Mouse (Mus musculus) heart, embryonic 10.5 days (tissue): Measurements from ENCODE around the gene Cog8. TPM values are rescaled to one million over a fixed set of nuclear protein-coding genes. Genes with fewer than 3 reads are reported as not detected.

Source experiments
- DNase-seq: peaks from one replicate; pipeline ENCODE4 v3.0.0-alpha.2; 2017; ENCODE audit warnings: low spot score
- H3K27ac ChIP-seq: fragments of 300-500 bp; sonication (generic); 2 replicates; pipeline ENCODE4 v1.5.1; 2016; ENCODE audit warnings: mild to moderate bottlenecking
- H3K27me3 ChIP-seq: fragments of 300-500 bp; sonication (generic); 2 replicates; pipeline ENCODE4 v1.6.1; 2016; ENCODE audit warnings: mild to moderate bottlenecking; ENCODE audit not compliant: poor library complexity, insufficient read depth, severe bottlenecking
- H3K36me3 ChIP-seq: fragments of 300-500 bp; sonication (generic); 2 replicates; pipeline ENCODE4 v1.6.1; 2016; ENCODE audit warnings: mild to moderate bottlenecking, moderate library complexity
- H3K4me1 ChIP-seq: fragments of 300-500 bp; sonication (generic); 2 replicates; pipeline ENCODE4 v1.6.1; 2016; ENCODE audit warnings: mild to moderate bottlenecking
- H3K4me3 ChIP-seq: fragments of 300-500 bp; sonication (generic); 2 replicates; pipeline ENCODE4 v1.5.1; 2016; ENCODE audit warnings: mild to moderate bottlenecking, moderate library complexity
- H3K9me3 ChIP-seq: fragments of 300-500 bp; sonication (generic); 2 replicates; pipeline ENCODE4 v1.6.1; 2016; ENCODE audit warnings: mild to moderate bottlenecking, moderate library complexity
- WGBS: fragments of 180-500 bp; shearing (Covaris S2); methylation state at CpG from one replicate; pipeline ENCODE4 v1.1.7; 2016; 5-methylcytosine and 5-hydroxymethylcytosine counted together
- polyA plus RNA-seq: library from polyadenylated mRNA; unstranded; fragments of >200 nt; fragmentation: Nextera tagmentation; extraction: Ambion mirVana; gene quantifications from 2 replicates; pipeline ENCODE4 v1.2.1, GENCODE M21; 2016

Gene Cog8
- 34.4 and 40.3 TPM in 2 replicates for polyA plus RNA-seq

- peak within 1 kb of the TSS; percentile 93 for H3K27ac ChIP-seq
- peaks cover 59% of the 10 kb centered on the region for H3K36me3 ChIP-seq
- under 1% methylated on average over 88 of the region's 88 CpGs for WGBS
Observed at GRCm38 (mm10) chr8:107056076-107056972, at the start of gene Cog8, which contains the start of gene Nip7. TSS of gene Cog8 (minus strand) at chr8:107056689. TSS of gene Nip7 (plus strand) at chr8:107056877.

GRCm38 (mm10) chr8:107104547-107104946 is 48.1 kb upstream of the Cog8 start:
- peak; percentile 85 for DNase-seq
- 0 out of 2 replicates have a peak, but pooled peaks cover 8% of the 10 kb centered on the region for H3K4me1 ChIP-seq
- no peaks in the 10 kb centered on the region for H3K9me3 ChIP-seq
- no peaks in the 10 kb centered on the region for H3K36me3 ChIP-seq
- no peaks in the 10 kb centered on the region for H3K27me3 ChIP-seq
- no peak overlapping the region for H3K27ac ChIP-seq
- no peak overlapping the region for H3K4me3 ChIP-seq
- WGBS, result 8% methylated on average over 4 of the region's 4 CpGs

More at GRCm38 (mm10) chr8:107056076-107056972, at the start of gene Cog8, which contains the start of gene Nip7:
- Histone ChIP-seq H3K4me3 (peak within 1 kb of the TSS; percentile 90), H3K9me3 (no peaks in the 10 kb centered on the region), H3K4me1 (peaks cover 18% of the 10 kb centered on the region), H3K27me3 (no peaks in the 10 kb centered on the region)
- peak; percentile 98 for DNase-seq

- Histone ChIP-seq H3K4me3 (no peak overlapping the region), H3K27ac (no peak overlapping the region), H3K36me3 (no peaks in the 10 kb centered on the region), H3K27me3 (no peaks in the 10 kb centered on the region), H3K4me1 (0 out of 2 replicates have a peak, but pooled peaks cover 2% of the 10 kb centered on the region), H3K9me3 (no peaks in the 10 kb centered on the region)
- WGBS, result 80% methylated on average over 2 of the region's 2 CpGs
- no peak for DNase-seq
Observed at GRCm38 (mm10) chr8:107100635-107101034, 44.1 kb upstream of the Cog8 start.

DNA sequence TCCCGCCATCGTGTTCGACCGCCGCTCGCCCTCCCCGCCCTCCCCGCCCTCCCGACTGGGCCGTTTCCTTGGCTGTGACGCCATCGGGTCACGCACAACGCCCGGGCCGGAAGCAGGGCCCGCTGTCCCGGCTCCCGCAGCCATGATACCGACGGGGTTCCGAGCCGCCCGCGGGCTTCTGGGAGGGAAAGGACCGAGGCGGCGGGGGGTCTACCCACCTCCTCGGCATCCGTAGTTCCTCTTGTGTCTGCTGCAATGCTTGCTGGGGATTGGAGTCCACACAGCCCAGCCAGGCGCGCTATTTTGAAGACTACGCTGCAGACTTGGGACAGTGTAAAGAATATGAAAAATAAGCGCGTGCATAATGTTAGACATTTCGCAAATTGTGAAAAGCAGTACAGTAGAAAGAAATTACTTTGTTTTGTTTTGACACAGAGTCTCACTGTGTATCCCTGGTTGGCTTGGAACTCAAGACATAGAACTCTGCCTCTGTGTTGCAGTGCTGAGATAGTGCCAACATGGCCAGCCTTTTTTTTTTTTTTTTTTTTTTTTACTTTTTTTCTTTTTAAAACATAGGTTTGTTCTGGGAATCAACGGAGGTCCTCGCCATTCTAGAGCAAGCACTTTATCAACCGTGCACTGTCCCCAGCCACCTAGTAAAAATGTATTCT is 40.0 kb upstream of the Cog8 start, which contains the start of gene Terf2:
Gene Terf2 (minus strand): TSS at position 182 of the 671 bp plus-strand sequence.
- H3K27ac ChIP-seq, result peak within 1 kb of the TSS; percentile 95
- DNase-seq, result peak; percentile 97
- peaks cover 30% of the 10 kb centered on the region for H3K36me3 ChIP-seq
- H3K27me3 ChIP-seq, result no peaks in the 10 kb centered on the region
- no peaks in the 10 kb centered on the region for H3K9me3 ChIP-seq
- H3K4me1 ChIP-seq, result peaks cover 17% of the 10 kb centered on the region
- 3% methylated on average over 39 of the region's 39 CpGs for WGBS
- H3K4me3 ChIP-seq, result peak within 1 kb of the TSS; percentile 97

DNA sequence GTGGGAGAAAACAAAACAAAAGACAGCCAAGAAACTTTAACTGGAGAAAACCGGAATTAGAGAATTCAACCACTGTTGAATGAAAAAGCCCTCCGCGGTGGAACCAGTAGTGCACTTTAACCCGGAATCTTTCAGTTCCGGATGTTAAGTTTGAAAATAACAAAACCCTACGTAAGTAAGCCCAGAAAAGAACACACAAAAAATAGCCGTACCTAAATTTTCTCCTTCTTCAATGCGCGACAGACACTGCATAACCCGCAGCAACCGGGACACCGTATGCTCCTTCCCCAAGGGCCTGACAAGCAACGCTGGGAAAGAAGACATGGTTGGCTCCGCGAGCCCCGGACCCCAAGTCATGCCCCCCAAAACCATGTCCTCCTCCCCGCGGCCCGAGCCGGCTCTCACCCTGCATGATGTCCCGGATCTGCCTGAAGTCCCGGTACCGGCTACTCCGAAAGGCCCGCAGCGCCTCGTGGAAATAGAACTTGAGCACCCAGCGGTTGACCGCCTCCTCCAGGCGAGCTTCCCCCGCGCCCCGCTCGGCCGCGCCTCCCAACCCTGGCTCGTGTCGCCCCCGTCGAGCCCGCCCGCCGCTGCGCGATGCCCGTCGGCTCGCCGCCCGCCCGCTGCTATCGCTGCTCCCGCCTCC is 39.4 kb upstream of the Cog8 start:
- Histone ChIP-seq H3K27me3 (no peaks in the 10 kb centered on the region), H3K36me3 (peaks cover 35% of the 10 kb centered on the region), H3K27ac (peak overlapping the region; percentile 95), H3K4me3 (peak overlapping the region; percentile 97), H3K9me3 (no peaks in the 10 kb centered on the region), H3K4me1 (peaks cover 17% of the 10 kb centered on the region)
- under 1% methylated on average over 49 of the region's 53 CpGs for WGBS
- peak; percentile 82 for DNase-seq

- Histone ChIP-seq H3K27ac (no peak overlapping the region), H3K27me3 (no peaks in the 10 kb centered on the region), H3K4me1 (peaks cover 14% of the 10 kb centered on the region), H3K9me3 (no peaks in the 10 kb centered on the region), H3K4me3 (no peak overlapping the region), H3K36me3 (peaks cover 82% of the 10 kb centered on the region)
- DNase-seq, result no peak
- WGBS, result 98% methylated on average over 7 of the region's 7 CpGs
Observed at GRCm38 (mm10) chr8:107090531-107090930, 34.0 kb upstream of the Cog8 start.

- no peaks in the 10 kb centered on the region for H3K4me1 ChIP-seq
- no peaks in the 10 kb centered on the region for H3K27me3 ChIP-seq
- peaks cover 80% of the 10 kb centered on the region for H3K36me3 ChIP-seq
- H3K4me3 ChIP-seq, result no peak overlapping the region
- H3K9me3 ChIP-seq, result no peaks in the 10 kb centered on the region
- DNase-seq, result no peak
- H3K27ac ChIP-seq, result no peak overlapping the region
- 98% methylated on average over 5 of the region's 5 CpGs for WGBS
Observed at GRCm38 (mm10) chr8:107088526-107089063, 32.1 kb upstream of the Cog8 start.

DNA sequence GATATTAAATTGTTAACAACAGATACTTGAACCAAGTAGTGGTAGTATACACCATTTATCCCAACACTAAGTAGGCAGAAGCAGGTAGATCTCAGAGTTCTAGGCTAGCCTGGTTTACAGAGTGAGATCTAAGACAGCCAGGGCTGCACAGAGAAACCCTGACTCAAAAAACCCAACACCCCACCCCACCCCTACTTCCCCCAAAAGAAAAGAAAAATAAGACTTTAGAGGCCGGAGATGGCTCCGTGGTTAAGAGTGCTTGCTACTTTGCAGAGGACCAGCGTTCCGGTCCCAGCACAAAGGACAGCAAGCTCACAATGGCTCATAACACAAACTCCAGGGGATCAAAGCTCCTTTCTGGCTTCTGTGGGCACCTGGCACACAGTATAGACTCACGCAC is 29.5 kb upstream of the Cog8 start:
- Histone ChIP-seq H3K9me3 (no peaks in the 10 kb centered on the region), H3K4me1 (no peaks in the 10 kb centered on the region), H3K4me3 (no peak overlapping the region), H3K27ac (no peak overlapping the region), H3K36me3 (peaks cover 83% of the 10 kb centered on the region), H3K27me3 (no peaks in the 10 kb centered on the region)
- WGBS, result 95% methylated on average over 5 of the region's 5 CpGs
- DNase-seq, result no peak

DNA sequence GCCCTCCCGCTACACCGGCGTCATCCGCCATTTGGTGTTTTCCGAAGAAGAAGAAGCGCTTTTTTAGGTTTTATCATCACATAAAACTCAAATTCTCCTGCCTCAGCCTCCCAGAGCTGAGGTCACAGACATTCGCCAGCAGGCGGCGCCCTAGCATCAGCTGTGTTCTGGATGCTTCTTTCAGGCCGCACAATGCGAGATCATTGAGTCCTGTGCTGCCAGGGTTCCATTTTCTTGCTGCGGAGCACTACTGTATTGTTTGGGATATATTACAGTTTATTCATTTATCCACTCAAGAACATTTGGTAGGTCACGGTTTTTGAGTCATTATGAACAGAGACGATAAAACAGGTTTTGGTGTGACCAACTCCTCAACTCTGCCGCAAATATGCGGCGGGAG is 28.9 kb upstream of the Cog8 start:
- 94% methylated on average over 17 of the region's 17 CpGs for WGBS

DNA sequence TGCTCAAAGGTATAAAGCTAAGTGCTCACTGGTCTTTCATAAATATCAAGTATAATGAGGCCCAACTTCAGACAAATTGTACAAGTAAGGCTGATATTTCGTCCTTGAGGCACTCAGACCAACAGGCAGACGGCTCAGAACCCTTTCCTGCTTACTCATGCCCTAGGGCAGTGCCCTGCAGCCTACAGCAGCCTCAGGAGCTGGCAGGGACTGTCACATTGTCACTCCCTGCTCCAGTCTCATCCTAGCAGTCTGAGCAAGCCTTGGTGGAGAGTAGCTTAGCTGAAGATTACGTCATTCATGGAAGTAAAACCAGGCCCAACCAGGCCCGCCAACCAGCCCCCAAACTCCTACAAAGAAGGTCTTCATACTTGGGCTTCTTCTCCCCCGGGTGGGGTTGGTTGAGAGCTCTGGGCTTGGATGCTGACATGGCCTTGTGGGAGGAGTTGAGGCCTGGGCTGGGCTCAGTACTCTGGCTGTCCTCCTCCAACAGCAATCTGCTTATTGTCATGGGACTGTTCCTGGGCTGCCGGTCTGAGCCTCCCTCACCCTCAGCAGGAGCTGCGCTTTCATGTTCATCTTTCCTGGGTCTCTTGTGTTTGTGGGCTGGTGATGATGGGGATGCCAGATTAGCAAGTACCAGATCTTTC is 19.9 kb upstream of the Cog8 start:
- no peaks in the 10 kb centered on the region for H3K9me3 ChIP-seq
- H3K27ac ChIP-seq, result no peak overlapping the region
- H3K4me1 ChIP-seq, result peaks cover 13% of the 10 kb centered on the region
- H3K4me3 ChIP-seq, result no peak overlapping the region
- no peak for DNase-seq
- no peaks in the 10 kb centered on the region for H3K27me3 ChIP-seq
- WGBS, result 82% methylated on average over 7 of the region's 7 CpGs
- peaks cover 92% of the 10 kb centered on the region for H3K36me3 ChIP-seq

More for the DNA sequence above, 28.9 kb upstream of the Cog8 start:
- Histone ChIP-seq H3K27me3 (no peaks in the 10 kb centered on the region), H3K36me3 (peaks cover 83% of the 10 kb centered on the region), H3K27ac (no peak overlapping the region), H3K9me3 (no peaks in the 10 kb centered on the region), H3K4me1 (no peaks in the 10 kb centered on the region), H3K4me3 (no peak overlapping the region)
- DNase-seq, result no peak

GRCm38 (mm10) chr8:107074128-107074527 is 17.6 kb upstream of the Cog8 start:
- 55% methylated on average over 1 of the region's 1 CpGs for WGBS
- no peak overlapping the region for H3K27ac ChIP-seq
- peaks cover 13% of the 10 kb centered on the region for H3K4me1 ChIP-seq
- no peaks in the 10 kb centered on the region for H3K27me3 ChIP-seq
- DNase-seq, result no peak
- H3K4me3 ChIP-seq, result no peak overlapping the region
- no peaks in the 10 kb centered on the region for H3K9me3 ChIP-seq
- peaks cover 86% of the 10 kb centered on the region for H3K36me3 ChIP-seq

- no peaks in the 10 kb centered on the region for H3K9me3 ChIP-seq
- H3K27me3 ChIP-seq, result no peaks in the 10 kb centered on the region
- no peak overlapping the region for H3K4me3 ChIP-seq
- no peak overlapping the region for H3K27ac ChIP-seq
- peaks cover 16% of the 10 kb centered on the region for H3K4me1 ChIP-seq
- no peak for DNase-seq
- peaks cover 86% of the 10 kb centered on the region for H3K36me3 ChIP-seq
- WGBS, result 85% methylated on average over 4 of the region's 4 CpGs
Observed at GRCm38 (mm10) chr8:107073706-107074105, 17.2 kb upstream of the Cog8 start.
